In the genomic region with DNA sequence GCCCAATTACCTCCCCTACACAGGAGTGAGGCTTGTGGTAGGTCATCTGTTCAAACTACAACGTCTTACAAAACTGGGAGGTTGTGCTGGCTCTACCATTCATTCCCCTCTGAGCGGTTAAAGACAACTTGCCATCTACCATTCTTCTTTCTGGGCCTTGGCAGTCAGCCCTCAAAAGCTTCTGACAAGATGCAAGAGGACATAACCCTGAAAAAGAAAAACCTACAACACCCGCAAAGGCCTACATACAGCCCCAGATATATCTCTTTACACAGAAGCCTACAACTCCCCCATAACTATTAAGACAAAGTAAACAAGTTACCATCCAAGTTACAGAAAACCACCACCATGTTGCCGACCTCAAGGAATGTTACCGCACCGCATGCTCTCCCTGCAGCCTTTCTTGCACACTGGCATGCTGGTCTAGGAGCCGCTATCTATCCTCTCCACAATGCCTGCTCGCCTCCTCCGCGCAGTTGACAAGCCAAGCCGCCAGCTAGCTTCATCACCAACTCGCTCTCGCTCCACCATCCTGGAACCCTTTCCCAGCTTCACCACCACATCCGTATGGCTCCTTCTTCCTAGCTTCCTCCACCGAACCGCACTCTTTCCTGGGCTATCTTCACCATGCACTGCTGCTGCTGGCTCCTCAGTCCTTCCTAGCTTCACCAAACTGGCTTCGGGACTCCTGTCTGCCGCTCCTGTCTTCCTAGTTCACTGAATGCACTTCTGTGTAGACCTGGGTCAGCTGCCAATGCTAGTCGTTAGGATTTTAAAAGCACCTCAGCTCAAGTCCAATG, we compare ENCODE assay signal across 8 mouse cellular contexts. TPM values are rescaled to one million over a fixed set of nuclear protein-coding genes. Genes with fewer than 3 reads are reported as not detected.
DNase-seq lines count a peak whose midpoint lies in the region; ATAC-seq and TF ChIP-seq lines count a peak whose summit lies in the region.

No protein-coding gene starts in this region.

- H3K27ac ChIP-seq in heart, embryonic 12.5 days (ENCODE audit: poor library complexity, severe bottlenecking) = peak overlapping the region; percentile 98
- H3K27ac ChIP-seq in limb, embryonic 15.5 days = peak overlapping the region; percentile 100
- peak overlapping the region; percentile 100 for H3K27ac ChIP-seq in neural tube, embryonic 15.5 days (replicated peaks)

- peak overlapping the region; percentile 100 for H3K9ac ChIP-seq in heart, embryonic 12.5 days
- H3K9ac ChIP-seq in limb, embryonic 15.5 days = peak overlapping the region; percentile 97
- H3K9ac ChIP-seq in neural tube, embryonic 15.5 days (replicated peaks) = peak overlapping the region; percentile 85

- peaks cover 37% of the 10 kb centered on the region for H3K36me3 ChIP-seq in heart, embryonic 12.5 days
- peaks cover 27% of the 10 kb centered on the region for H3K36me3 ChIP-seq in limb, embryonic 15.5 days
- peaks cover 22% of the 10 kb centered on the region for H3K36me3 ChIP-seq in neural tube, embryonic 15.5 days

- intact Hi-C loops in gastrocnemius, postnatal 14 days (cut with DNase I; ENCODE audit: low total_unique reads) = loop anchor here (2.0 kb wide), 1 partner anchor 44 kb away; no protein-coding TSS in a partner anchor
- intact Hi-C loops in left cerebral cortex, postnatal 14 days (cut with DNase I) = no loop called here

- ATAC-seq in heart, embryonic 12.5 days (ENCODE audit: insufficient number of reproducible peaks, low FRiP score) = no peak
- no peak for ATAC-seq in limb, embryonic 15.5 days (ENCODE audit: insufficient number of reproducible peaks, low FRiP score, low TSS enrichment, low read depth)
- no peak for ATAC-seq in neural tube, embryonic 15.5 days (ENCODE audit: low FRiP score)

- under 1% methylated on average over 19 of the region's 19 CpGs for WGBS in heart, embryonic 12.5 days
- whole genome bisulfite sequencing in limb, embryonic 15.5 days = 0% methylated on average over 19 of the region's 19 CpGs
- under 1% methylated on average over 19 of the region's 19 CpGs for WGBS in neural tube, embryonic 15.5 days

- TF ChIP-seq CTCF in brain, embryonic 14.5 days (IDR thresholded peaks at IDR 0.05; ENCODE audit: borderline replicate concordance, extremely low read depth, insufficient read depth, insufficient read length) = no peak

- peak; percentile 5; the same call in 1 of the 2 replicates for TF ChIP-seq POLR2A in brain, embryonic 14.5 days (IDR thresholded peaks at IDR 0.05; ENCODE audit: borderline replicate concordance, extremely low read depth, insufficient read depth, insufficient read length, poor library complexity, severe bottlenecking)

- H3K4me2 ChIP-seq in heart, embryonic 12.5 days = peak overlapping the region; percentile 65
- peak overlapping the region; percentile 49 for H3K4me2 ChIP-seq in limb, embryonic 15.5 days
- peak overlapping the region; percentile 93 for H3K4me2 ChIP-seq in neural tube, embryonic 15.5 days

- H3K9me3 ChIP-seq in heart, embryonic 12.5 days (replicated peaks) = no peaks in the 10 kb centered on the region
- H3K9me3 ChIP-seq in limb, embryonic 15.5 days = no peaks in the 10 kb centered on the region
- no peaks in the 10 kb centered on the region for H3K9me3 ChIP-seq in neural tube, embryonic 15.5 days (replicated peaks)

- no peaks in the 10 kb centered on the region for H3K27me3 ChIP-seq in heart, embryonic 12.5 days (replicated peaks)
- H3K27me3 ChIP-seq in limb, embryonic 15.5 days = no peaks in the 10 kb centered on the region
- no peaks in the 10 kb centered on the region for H3K27me3 ChIP-seq in neural tube, embryonic 15.5 days (replicated peaks)

- peak overlapping the region; percentile 93 for H3K4me3 ChIP-seq in heart, embryonic 12.5 days
- H3K4me3 ChIP-seq in limb, embryonic 15.5 days = peak overlapping the region; percentile 72
- H3K4me3 ChIP-seq in neural tube, embryonic 15.5 days (replicated peaks) = peak overlapping the region; percentile 88

- peak; percentile 48 for DNase-seq in retina, embryonic 14.5 days (ENCODE audit: low spot score)
- DNase-seq in retina, postnatal 1 day = no peak
- DNase-seq in brain, embryonic 14.5 days (ENCODE audit: low read depth) = no peak
- no peak for DNase-seq in gastrocnemius, postnatal 14 days
- DNase-seq in left cerebral cortex, postnatal 14 days (ENCODE audit: low spot score in 2 of 2) = no peak

- H3K4me1 ChIP-seq in heart, embryonic 12.5 days (replicated peaks) = peaks cover 36% of the 10 kb centered on the region
- H3K4me1 ChIP-seq in limb, embryonic 15.5 days = peaks cover 32% of the 10 kb centered on the region
- peaks cover 37% of the 10 kb centered on the region for H3K4me1 ChIP-seq in neural tube, embryonic 15.5 days

RNA-seq across cellular contexts. Expression of a gene that starts 29.6 kb away (rescaled TPM):
- polyA plus RNA-seq in brain, embryonic 14.5 days (2012; rRNA removed) = 130 and 153 TPM in 2 replicates
- polyA plus RNA-seq in heart, embryonic 12.5 days (2016; fragmentation: Nextera tagmentation; extraction: Ambion mirVana) = 68.1 and 68.9 TPM in 2 replicates
- 81.6 and 85.1 TPM in 2 replicates for polyA plus RNA-seq in limb, embryonic 15.5 days (2015; fragmentation: Nextera tagmentation; extraction: Ambion mirVana)
- 81.6 and 83.1 TPM in 2 replicates for polyA plus RNA-seq in neural tube, embryonic 15.5 days (2015; fragmentation: Nextera tagmentation; extraction: Ambion mirVana)
- total RNA-seq in gastrocnemius, postnatal 14 days (2021) = 10 to 100 TPM; 56.8 to 64.9 TPM
- 10 to 100 TPM; 77.7 to 79.5 TPM for total RNA-seq in left cerebral cortex, postnatal 14 days (2021)
